Mouse (Mus musculus) liver, embryonic 14.5 days (tissue): Measurements from ENCODE around the gene Ccdc36. TPM values are rescaled to one million over a fixed set of nuclear protein-coding genes. Genes with fewer than 3 reads are reported as not detected.

Experiments
- ATAC-seq: fragments of 200-750 bp; cut with Nextera tagmentation; 2 replicates; pipeline ENCODE4 v1.8.0; 2017; ENCODE audit warnings: moderate number of reproducible peaks, mild to moderate bottlenecking, moderate library complexity; ENCODE audit not compliant: insufficient read depth
- DNase-seq, 3 experiments: peaks; one replicate each; pipeline ENCODE4 v3.0.0-alpha.2; 2012 to 2013; ENCODE audit warnings: low read depth in 3 of 3, low spot score in 3 of 3
- H3K27ac ChIP-seq: fragments of 300-500 bp; sonication (generic); 2 replicates; pipeline ENCODE4 v1.5.1; 2014; ENCODE audit warnings: moderate library complexity, mild to moderate bottlenecking, control low read depth, inconsistent platforms
- H3K27me3 ChIP-seq: fragments of 300-500 bp; sonication (generic); 2 replicates; pipeline ENCODE4 v1.6.1; 2014; ENCODE audit warnings: mild to moderate bottlenecking, low read length, moderate library complexity; ENCODE audit not compliant: control insufficient read depth, insufficient read depth
- H3K36me3 ChIP-seq: fragments of 300-500 bp; sonication (generic); replicated peaks from 2 replicates; pipeline ENCODE4 v1.6.1; 2014; ENCODE audit warnings: low read depth; ENCODE audit not compliant: control insufficient read depth, insufficient read depth
- H3K4me1 ChIP-seq, 2 experiments: fragments of 200-500 bp in 1 of 2; fragments of 300-500 bp in 1 of 2; sonication (generic) in 1 of 2; replicated peaks; 2 replicates each; pipeline ENCODE4 v1.6.1; 2012 to 2014; ENCODE audit warnings: antibody characterized with exemption in 1 of 2, inconsistent platforms in 1 of 2, low read length in 1 of 2; ENCODE audit not compliant: control insufficient read depth in 2 of 2, insufficient read depth in 2 of 2
- H3K4me2 ChIP-seq: fragments of 300-500 bp; sonication (generic); 2 replicates; pipeline ENCODE4 v1.6.1; 2014; ENCODE audit warnings: low read depth, mild to moderate bottlenecking, control low read depth, moderate library complexity
- H3K4me3 ChIP-seq, 2 experiments: fragments of 200-500 bp in 1 of 2; fragments of 300-500 bp in 1 of 2; sonication (generic) in 1 of 2; 2 replicates each; pipeline ENCODE4 v1.5.1; 2012 to 2014; ENCODE audit warnings: low read depth in 2 of 2, low read length in 2 of 2, mild to moderate bottlenecking in 2 of 2, control low read depth in 1 of 2, inconsistent platforms in 1 of 2, moderate library complexity in 1 of 2; ENCODE audit not compliant: insufficient read depth in 1 of 2
- H3K9ac ChIP-seq: fragments of 300-500 bp; sonication (generic); replicated peaks from 2 replicates; pipeline ENCODE4 v1.6.1; 2014; ENCODE audit warnings: mild to moderate bottlenecking, control low read depth, moderate library complexity
- H3K9me3 ChIP-seq: fragments of 300-500 bp; sonication (generic); 2 replicates; pipeline ENCODE4 v1.6.1; 2016; ENCODE audit warnings: low read length, mixed read lengths; ENCODE audit not compliant: control insufficient read depth
- CTCF ChIP-seq: IDR thresholded peaks from 2 replicates; pipeline ENCODE4 v1.5.1; 2016; ENCODE audit warnings: antibody characterized with exemption, low read depth, control low read depth
- EP300 ChIP-seq: IDR thresholded peaks from 2 replicates; pipeline ENCODE4 v1.6.1; 2016; ENCODE audit warnings: antibody characterized with exemption, low read depth
- WGBS: fragments of 180-500 bp; shearing (Covaris S2); extraction: QIAGEN DNeasy Blood & Tissue Kit; methylation state at CpG from one replicate; pipeline ENCODE4 v1.1.7; 2014; ENCODE audit not compliant: insufficient replicate concordance; 5-methylcytosine and 5-hydroxymethylcytosine counted together
- polyA plus RNA-seq, 2 experiments: library from polyadenylated mRNA; depleted of rRNA in 1 of 2; stranded (reverse) in 1 of 2; unstranded in 1 of 2; fragments of >200 nt; fragmentation: Nextera tagmentation in 1 of 2; extraction: Ambion mirVana in 1 of 2; gene quantifications; 2 replicates each; pipeline versions ENCODE4 v1.2.1 to v1.2.3; 2012 to 2014

Ccdc36 gene
- polyA plus RNA-seq, 2 experiments: 0.20 to 0.27 TPM

GRCm38 (mm10) chr9:108463713-108464112, 35.4 kb upstream of the Ccdc36 start:
- ATAC-seq (no peak), DNase-seq (no peak)
- H3K9me3 ChIP-seq: no peaks in the 10 kb centered on the region
- no peaks in the 10 kb centered on the region for H3K27me3 ChIP-seq
- H3K9ac ChIP-seq: no peak overlapping the region
- WGBS: 88% methylated on average over 9 of the region's 9 CpGs
- TF ChIP-seq EP300: no peak
- TF ChIP-seq CTCF: no peak
- H3K4me3 ChIP-seq: no peak overlapping the region
- peaks cover 12% of the 10 kb centered on the region in 2 experiments for H3K4me1 ChIP-seq
- H3K27ac ChIP-seq: no peak overlapping the region
- H3K36me3 ChIP-seq: peaks cover 15% of the 10 kb centered on the region
- no peak overlapping the region for H3K4me2 ChIP-seq

GRCm38 (mm10) chr9:108462192-108462591, 33.9 kb upstream of the Ccdc36 start:
- peaks cover 12 to 20% of the 10 kb centered on the region in 2 experiments for H3K4me1 ChIP-seq
- no peak for DNase-seq
- no peaks in the 10 kb centered on the region for H3K27me3 ChIP-seq
- WGBS: 76% methylated on average over 10 of the region's 10 CpGs
- peak overlapping the region; percentile 70; the same call in 1 of the 2 replicates for H3K4me2 ChIP-seq
- TF ChIP-seq EP300: no peak
- no peak for TF ChIP-seq CTCF
- no peak overlapping the region for H3K27ac ChIP-seq
- no peak overlapping the region for H3K9ac ChIP-seq
- peaks cover 15% of the 10 kb centered on the region for H3K36me3 ChIP-seq
- no peak for ATAC-seq
- H3K9me3 ChIP-seq: no peaks in the 10 kb centered on the region
- no peak overlapping the region for H3K4me3 ChIP-seq

GRCm38 (mm10) chr9:108461675-108462074, 33.4 kb upstream of the Ccdc36 start:
- Histone ChIP-seq H3K9ac (peak overlapping the region; percentile 82; the same call in 1 of the 2 replicates), H3K4me2 (peak overlapping the region; percentile 70), H3K27ac (no peak overlapping the region), H3K4me1 (peaks cover 12 to 20% of the 10 kb centered on the region in 2 experiments), H3K27me3 (no peaks in the 10 kb centered on the region), H3K4me3 (peak overlapping the region; percentile 85 to 96; a peak in 3 of 4 replicates), H3K9me3 (no peaks in the 10 kb centered on the region), H3K36me3 (peaks cover 15% of the 10 kb centered on the region)
- no peak for TF ChIP-seq EP300
- no peak for TF ChIP-seq CTCF
- DNase-seq (no peak), ATAC-seq (no peak)
- 78% methylated on average over 5 of the region's 5 CpGs for WGBS

GRCm38 (mm10) chr9:108461181-108461631, 32.9 kb upstream of the Ccdc36 start, which contains the start of gene Klhdc8b:
Klhdc8b (minus strand) TSS chr9:108461581.
- ATAC-seq: no peak
- peak within 1 kb of the TSS; percentile 85 to 96 for H3K4me3 ChIP-seq
- H3K9me3 ChIP-seq: no peaks in the 10 kb centered on the region
- TF ChIP-seq EP300 (no peak), CTCF (no peak)
- WGBS: 28% methylated on average over 11 of the region's 11 CpGs
- H3K4me1 ChIP-seq: peaks cover 12 to 23% of the 10 kb centered on the region in 2 experiments
- H3K4me2 ChIP-seq: peak within 1 kb of the TSS; percentile 70
- H3K27me3 ChIP-seq: no peaks in the 10 kb centered on the region
- peaks cover 15% of the 10 kb centered on the region for H3K36me3 ChIP-seq
- H3K9ac ChIP-seq: peak within 1 kb of the TSS; percentile 82
- DNase-seq: no peak
- H3K27ac ChIP-seq: peak within 1 kb of the TSS; percentile 67

- Histone ChIP-seq H3K27ac (peak within 1 kb of the TSS; percentile 67), H3K27me3 (no peaks in the 10 kb centered on the region), H3K9me3 (no peaks in the 10 kb centered on the region), H3K9ac (peak within 1 kb of the TSS; percentile 82), H3K4me3 (peak within 1 kb of the TSS; percentile 85 to 96), H3K4me2 (peak within 1 kb of the TSS; percentile 70), H3K36me3 (peaks cover 15% of the 10 kb centered on the region), H3K4me1 (peaks cover 12 to 30% of the 10 kb centered on the region in 2 experiments)
- TF ChIP-seq EP300 (no peak), CTCF (no peak)
- WGBS: under 1% methylated on average over 52 of the region's 52 CpGs
- peak; percentile 66 to 70 (median 66) for DNase-seq
- ATAC-seq: peak; percentile 83
These were observed 32.3 kb upstream of the Ccdc36 start, which contains the start of gene Ccdc71 for GRCm38 (mm10) chr9:108460319-108461178. Ccdc71 (plus strand) TSS chr9:108460527.
